Mouse (Mus musculus) skeletal muscle tissue, postnatal 0 days (tissue): ENCODE results near the gene Camta1. TPM values are rescaled to one million over a fixed set of nuclear protein-coding genes. Genes with fewer than 3 reads are reported as not detected.

Experiments used
- polyA plus RNA-seq: library from polyadenylated mRNA; unstranded; fragments of >200 nt; fragmentation: Nextera tagmentation; extraction: Ambion mirVana; gene quantifications from 2 replicates; pipeline ENCODE4 v1.2.1, GENCODE M21; 2015

Gene Camta1
- 161 and 184 TPM in 2 replicates for polyA plus RNA-seq

GRCm38 (mm10) chr4:151861806-151862739, at the start of gene Camta1:
Gene Camta1 (minus strand): TSS chr4:151861876.

GRCm38 (mm10) chr4:151089270-151089669, 772.4 kb downstream of the Camta1 start, which contains the start of gene Gm13090:
Gene Gm13090 (plus strand): TSS chr4:151089570.

DNA sequence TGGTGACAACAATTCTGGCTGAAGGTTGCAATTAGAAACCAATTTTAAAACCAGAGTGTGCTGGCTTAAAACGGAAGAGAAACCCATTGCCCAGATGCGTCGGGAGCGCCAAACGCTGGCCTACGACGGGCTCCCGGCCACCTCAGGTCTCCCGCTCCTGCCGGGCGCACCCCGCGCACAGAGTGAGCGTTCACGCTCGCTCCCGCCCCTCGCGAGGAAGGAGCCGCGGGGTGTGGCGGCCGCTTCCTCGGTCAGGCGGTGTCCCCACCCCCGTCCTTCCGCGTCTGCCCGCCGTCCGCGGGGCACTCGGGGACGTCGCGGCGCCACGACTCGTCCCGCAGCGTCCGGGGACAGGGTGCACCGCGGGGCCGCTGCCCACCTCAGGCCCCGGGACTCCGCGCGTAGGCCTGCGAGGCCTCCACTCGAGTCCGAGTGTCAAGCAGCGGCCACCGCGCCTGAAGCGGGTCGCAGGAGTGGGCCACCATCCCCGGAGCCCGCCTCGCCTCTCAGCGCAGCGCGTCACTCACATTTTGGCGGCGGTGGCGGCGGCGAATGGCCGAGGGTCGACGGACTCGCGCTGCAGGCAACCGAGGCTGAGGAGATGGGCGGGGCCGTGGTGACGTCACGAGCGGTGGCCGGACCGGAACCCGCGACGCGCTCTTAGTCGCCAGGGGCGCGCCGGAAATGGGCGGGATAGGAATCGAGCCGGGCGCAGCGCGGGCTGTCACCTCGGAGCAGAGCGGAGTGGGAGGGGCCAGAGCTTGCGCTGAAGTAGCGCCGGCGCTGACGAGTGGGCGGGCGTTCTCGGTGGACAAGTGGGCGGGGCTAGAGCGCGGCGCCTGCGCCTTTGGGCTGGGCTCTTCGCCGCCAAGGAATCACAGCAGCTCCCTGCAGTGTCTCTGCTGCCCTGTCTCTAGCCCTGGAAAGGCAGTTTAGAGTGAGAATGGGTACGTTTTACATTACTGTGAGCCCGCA, 804.0 kb downstream of the Camta1 start, which contains the start of gene Vamp3:
Gene Vamp3, minus strand, starts transcription at position 617 of the 975 bp plus-strand sequence.

DNA sequence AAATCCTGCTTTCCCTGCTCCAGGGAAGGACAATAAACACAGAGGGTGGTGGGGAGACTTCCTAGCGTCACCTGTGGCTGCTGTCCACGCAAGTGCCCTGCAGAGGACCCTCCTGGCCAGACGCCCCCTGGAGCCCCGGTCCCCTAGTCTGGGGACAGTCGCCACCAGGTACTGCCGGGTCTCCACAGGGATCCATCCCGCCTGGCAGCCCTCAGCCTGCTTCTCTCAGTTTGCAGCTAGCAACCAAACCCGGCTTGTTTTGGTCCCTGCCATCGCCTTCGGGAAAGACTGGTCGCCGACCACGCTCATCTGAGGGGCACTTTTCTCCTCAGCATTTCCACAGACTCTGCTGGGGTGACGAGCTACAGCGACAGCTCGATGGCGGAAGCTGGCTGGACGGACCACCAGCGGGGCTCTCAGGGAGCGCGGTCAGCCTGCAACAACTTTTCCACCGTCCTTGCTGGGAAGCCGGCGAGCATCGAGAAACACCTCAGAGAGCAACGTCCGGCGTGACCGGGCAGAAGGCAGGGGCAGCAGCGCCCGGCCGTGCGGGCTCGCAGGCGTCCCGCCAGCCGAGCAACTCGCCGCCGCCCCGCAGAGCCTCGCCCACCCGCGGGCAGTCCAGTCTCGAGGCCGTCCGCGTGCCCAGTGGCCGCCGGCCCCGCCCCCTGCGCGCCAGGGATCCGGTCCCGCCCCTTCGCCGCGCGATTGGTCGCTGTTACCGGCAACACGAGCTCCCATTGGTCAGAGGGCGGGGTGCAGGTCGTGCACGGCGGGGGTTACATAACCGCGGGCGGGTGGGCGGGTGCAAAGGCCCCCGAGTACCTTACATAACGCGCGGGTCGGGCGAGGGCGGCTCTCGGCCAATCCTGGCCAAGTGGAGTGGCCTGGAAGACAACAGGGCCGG, 817.4 kb downstream of the Camta1 start, which contains the start of gene Per3:
Gene Per3, minus strand, starts transcription at position 629 of the 907 bp plus-strand sequence.

GRCm38 (mm10) chr4:150996797-150997196, 864.9 kb downstream of the Camta1 start, which contains the start of gene Uts2:
Gene Uts2 (plus strand): TSS chr4:150997097.

GRCm38 (mm10) chr4:150914290-150914733, 947.4 kb downstream of the Camta1 start, which contains the start of the genes Park7 and Tnfrsf9:
Gene Park7 (minus strand): TSS chr4:150914437.
Gene Tnfrsf9 (plus strand): TSS chr4:150914562.

Other genes starting within 250 kb of the Camta1 start
- 39.6 and 40.2 TPM in 2 replicates for gene Dnajc11, start 71.8 kb upstream of the Camta1 start, polyA plus RNA-seq
- 64.5 and 70.0 TPM in 2 replicates for gene Thap3, start 127.1 kb upstream of the Camta1 start, polyA plus RNA-seq
- 13.1 and 13.8 TPM in 2 replicates for gene Phf13, start 134.4 kb upstream of the Camta1 start, polyA plus RNA-seq
- gene Klhl21, start 146.9 kb upstream of the Camta1 start, polyA plus RNA-seq = 30.0 and 33.1 TPM in 2 replicates
- gene Zbtb48, start 165.8 kb upstream of the Camta1 start, polyA plus RNA-seq = 5.7 and 7.2 TPM in 2 replicates
- 3.2 and 4.5 TPM in 2 replicates for gene Tas1r1, start 176.7 kb upstream of the Camta1 start, polyA plus RNA-seq
- 8.6 and 8.7 TPM in 2 replicates for gene Nol9, start 177.4 kb upstream of the Camta1 start, polyA plus RNA-seq
- gene Plekhg5, start 210.6 kb upstream of the Camta1 start, polyA plus RNA-seq = 9.2 and 10.1 TPM in 2 replicates